Mouse (Mus musculus): Measurements from ENCODE around the gene Dnm2.

- TF ChIP-seq CTCF (conservative IDR thresholded peaks at IDR 0.05; ENCODE audit: low read length) (no peak), NANOG (IDR thresholded peaks at IDR 0.05; ENCODE audit: borderline replicate concordance, low read length) (no peak)
Observed at GRCm38 (mm10) chr9:21503352-21503751, 78.6 kb downstream of the Dnm2 start.

All from E14TG2a.4 (cell line).